Mouse (Mus musculus) natural killer cell, adult 2 months (primary cell): ENCODE results near the gene Tbx15.
"Not testable (repeated sequence)": the region's sequence is repeated elsewhere in the genome, so short reads cannot be mapped to it uniquely, and the experiment has no call there.

Source experiments
- DNase-seq, 2 experiments: peaks; one replicate each; pipeline ENCODE4 v3.0.0; 2022; ENCODE audit warnings: low spot score in 2 of 2

The Tbx15 gene

DNA sequence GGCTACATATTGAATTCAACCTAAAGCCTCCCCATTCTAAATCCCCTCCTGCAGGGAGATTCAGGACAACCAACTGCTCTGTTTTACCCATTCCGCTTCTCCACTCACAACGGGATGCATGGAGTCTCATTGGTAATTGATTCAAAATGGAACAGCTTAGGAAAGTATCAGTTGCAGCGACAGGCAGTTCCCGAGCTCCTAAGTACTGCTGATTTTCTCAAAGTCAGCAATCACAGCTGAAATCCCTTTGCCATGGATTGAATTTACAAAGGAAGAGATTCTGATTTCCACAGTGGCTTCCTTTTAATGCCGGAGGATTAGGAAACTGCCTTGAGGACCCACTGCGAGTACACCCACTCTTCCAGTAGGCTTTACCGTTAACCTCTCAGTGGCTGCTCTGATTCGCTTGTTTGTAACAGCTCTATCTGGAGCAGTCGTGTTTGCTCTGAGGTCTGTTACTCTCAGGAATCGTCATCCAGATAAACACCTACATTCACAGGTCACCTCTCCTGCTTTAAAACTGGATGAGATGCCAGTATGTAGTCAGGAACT lies 26.6 kb downstream of the Tbx15 start:
- no peak for DNase-seq

DNA sequence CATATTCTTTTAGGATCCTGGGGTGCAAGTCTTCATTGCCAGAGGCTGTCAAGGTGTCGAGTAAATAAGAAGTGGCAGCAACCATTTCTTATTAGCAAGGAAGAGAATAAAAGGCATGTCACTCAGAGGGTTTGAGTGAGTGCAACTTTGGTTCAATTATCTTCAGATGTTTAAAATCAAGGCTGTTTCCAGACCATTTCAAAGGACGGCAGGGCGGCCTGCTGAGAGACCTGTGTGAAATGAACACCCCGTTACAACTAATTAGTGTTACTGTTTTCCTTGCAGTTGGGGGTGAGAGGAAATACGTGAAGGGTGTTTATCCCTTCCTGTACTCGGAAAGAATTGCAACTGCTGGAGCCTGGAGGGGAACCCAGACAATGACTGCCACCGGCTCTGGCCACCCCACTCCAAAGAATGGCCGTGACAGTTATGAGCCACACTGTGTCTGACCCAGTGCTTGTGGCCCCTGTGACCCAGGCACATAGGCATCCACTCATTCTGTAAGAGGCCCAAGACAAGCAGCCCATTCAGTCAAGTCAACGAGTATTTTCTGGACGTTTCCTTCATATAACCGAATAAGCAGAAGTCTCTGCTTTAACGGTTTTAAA lies 37.9 kb downstream of the Tbx15 start:
- DNase-seq, result no peak

DNA sequence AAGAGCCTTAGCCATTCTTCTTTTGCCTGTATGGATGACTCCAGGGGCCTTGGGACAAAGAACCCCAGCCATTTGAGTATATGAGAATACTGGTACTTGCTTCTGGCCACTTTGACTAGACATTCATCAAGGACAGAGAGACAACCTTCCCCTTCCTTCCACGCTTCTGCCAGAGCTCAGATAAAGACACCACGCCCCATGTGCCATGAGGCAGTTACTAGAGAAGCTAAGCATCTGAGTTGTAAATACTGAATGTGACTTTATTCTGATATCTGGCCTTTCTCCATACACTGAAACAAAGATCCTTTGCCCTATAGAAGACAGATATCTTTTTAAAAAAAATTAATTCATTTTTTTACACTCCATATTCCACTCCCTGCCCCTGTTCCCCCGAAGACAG lies 39.5 kb downstream of the Tbx15 start:
- DNase-seq, result no peak

DNA sequence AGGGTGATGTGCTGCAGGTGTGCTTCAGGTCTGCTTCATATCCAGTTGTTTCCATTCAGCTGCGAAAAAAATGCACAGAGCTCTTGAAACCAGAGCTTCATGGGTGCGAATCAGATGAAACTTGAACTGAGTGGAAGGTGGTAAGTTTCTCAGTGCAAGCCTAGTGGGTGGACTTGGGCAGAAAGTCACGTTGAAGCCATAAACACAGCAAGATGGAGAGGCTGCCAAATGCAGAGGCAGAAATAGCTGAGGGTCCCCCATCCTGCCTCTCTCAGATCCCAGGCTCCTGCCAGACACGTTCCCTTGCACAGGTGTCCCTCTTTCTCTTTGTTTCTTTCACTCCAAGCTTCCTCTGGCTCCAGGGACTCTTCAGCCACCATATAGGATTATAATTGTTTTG lies 41.3 kb downstream of the Tbx15 start:
- no peak for DNase-seq

DNA sequence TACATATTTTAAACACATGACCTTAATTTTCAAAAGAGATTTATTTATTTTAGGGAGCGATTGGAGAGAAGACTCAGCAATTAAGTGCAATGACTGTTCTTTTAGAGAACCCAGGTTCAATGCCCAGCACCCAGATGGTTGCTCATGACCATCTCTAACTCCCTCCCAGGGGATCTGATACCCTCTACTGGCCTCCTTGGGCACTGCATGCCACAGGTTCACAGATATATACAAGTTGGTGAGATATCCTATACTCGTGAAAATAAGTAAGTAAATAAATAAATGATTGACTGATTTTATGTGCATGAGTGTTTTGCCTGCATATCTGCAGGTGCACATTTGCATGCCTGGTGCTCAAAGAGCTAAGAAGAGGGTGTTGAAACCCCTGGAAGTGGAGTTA lies 48.1 kb downstream of the Tbx15 start:
- no peak for DNase-seq

DNA sequence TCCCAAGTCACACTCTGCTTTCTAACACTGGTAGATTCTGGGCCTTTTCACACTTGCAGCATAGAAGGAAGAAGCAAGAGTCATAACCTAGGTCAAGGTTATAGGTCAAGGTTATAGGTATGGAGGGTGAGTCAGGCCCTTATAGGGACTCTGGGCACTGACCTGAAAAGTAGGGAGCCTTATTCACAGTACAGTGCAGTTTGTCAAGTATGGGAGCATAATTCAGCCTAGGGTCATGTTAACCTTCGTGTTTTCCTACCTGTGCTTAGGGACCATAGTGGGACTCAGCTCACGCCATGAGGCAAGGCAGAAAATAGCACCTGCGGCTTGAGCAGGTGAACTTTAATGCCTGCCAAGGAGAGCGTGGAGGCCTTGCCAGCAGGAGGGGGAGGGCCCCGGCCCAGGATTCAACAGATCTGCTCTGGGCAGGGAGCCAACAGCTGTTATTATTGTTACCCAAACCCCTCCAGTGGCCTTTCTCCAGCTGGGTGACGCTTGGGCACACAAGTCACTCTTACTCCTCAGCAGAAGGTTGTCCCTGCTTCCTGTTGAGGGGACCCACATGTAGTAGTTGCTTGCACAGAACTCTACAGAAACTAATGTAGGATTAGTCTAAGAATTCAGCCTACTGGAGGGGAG lies 50.0 kb downstream of the Tbx15 start:
- no peak for DNase-seq

DNA sequence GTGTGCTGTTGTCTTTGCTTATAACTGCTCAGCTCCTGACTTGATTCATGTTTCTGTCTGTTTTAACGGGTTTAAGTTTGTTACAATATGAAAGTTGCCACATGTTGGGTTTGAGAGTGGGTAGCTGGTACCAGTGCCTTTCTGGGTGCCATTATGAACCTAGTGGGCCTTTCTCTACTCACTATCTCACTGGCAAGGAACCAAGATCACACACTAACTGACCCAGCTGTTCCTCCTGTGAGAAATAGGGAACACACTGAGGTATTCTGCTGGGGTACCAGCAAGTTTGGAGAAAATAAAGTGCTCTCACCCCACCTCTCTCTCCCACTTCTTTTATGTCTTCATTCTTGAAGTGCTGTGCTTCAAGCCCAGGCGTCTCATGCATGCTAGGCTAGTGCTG lies 50.7 kb downstream of the Tbx15 start:
- no peak for DNase-seq

DNA sequence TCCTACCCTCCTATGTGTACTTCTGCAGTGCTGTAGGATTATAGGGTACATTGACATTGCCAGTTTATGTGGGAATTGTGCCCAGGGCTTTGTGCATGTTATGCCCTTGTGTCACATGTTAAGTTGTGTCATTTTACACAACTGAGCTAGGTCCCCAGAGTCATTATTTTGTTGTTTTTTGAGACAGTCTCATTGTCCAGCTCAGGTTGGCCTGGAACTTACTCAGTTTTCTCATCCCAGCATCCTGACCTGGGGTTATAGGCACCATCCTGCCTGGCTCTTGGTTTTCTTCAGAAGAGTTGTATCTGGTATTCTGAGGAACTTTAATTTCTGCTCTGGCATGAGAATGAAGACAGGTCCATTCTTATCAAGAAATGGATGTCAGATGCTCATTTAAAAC lies 51.2 kb downstream of the Tbx15 start:
- no peak for DNase-seq

DNA sequence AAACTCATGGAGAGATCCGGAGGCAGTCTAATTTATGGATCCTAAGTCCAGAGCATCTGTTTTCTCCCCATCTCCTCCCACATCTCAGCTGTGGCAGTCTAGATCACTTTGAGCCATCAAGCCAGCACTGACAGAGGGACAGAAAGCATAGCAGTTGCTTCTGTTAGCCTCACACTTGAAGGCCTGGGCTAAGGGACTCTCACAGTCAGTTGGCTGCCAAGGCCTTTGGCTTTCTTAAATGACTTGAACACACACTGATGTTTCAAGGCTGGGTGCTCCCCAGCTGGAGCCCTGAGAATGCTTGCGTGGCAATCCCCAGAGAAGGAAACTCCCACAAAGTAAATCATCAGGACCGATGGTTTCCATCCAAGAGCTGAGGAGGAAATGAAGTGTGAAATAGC lies 52.4 kb downstream of the Tbx15 start:
- no peak for DNase-seq

DNA sequence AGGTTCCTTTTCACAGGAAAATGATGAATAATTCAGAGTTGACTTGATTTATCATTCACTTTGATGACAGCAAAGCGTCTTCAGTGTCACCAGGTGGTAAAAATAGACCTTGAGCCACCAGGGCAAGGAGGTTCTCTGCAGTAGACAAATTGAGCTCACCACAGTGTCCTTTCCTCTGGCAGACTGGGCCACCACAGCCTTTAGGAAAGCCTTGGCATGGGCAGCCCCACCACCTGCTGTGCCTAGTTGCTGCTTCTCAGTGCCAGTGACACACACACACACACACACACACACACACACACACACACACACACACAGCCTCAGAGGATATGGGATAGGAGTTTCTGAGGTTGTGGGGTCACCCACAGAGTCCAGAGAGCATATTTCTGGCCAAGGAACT lies 54.0 kb downstream of the Tbx15 start:
- DNase-seq, result not testable (repeated sequence)

DNA sequence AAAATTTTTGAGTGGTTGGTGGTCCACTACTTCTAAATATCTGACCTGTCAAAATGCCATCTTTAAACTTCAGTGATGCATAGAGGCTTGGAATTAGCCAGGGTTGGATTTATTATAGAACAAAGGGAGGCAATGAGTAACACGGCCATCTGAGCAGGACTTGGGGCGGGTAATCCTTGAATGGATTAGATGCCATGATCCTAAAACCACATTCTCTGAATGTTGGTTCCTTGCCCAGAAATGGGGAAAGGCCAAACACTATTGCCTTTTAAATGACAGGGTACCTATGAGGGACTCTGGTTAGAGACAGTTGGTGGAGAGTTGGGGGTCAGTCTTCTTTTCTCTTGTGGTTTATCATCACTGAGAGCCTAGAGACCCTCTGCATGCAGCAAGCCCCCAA lies 55.1 kb downstream of the Tbx15 start:
- no peak for DNase-seq

DNA sequence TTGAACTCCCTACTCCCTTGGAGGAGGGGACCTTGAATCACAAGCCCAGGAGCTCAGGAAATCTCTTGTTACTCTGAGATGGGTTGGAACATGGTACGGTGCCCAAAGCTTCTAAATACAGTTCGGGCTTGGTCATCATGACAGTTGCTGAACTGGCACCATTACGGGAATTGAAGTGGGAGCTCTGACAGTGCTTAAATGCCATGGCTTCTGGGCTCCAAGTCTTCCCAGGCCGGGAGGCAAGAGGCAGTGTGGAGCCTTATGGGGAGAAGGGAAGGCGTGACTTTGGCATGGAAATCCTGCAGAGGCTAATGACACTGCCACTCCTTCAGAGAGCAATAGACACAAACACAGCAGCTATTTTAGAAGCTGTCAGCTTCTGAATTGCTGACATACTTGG lies 56.0 kb downstream of the Tbx15 start:
- DNase-seq, result no peak

DNA sequence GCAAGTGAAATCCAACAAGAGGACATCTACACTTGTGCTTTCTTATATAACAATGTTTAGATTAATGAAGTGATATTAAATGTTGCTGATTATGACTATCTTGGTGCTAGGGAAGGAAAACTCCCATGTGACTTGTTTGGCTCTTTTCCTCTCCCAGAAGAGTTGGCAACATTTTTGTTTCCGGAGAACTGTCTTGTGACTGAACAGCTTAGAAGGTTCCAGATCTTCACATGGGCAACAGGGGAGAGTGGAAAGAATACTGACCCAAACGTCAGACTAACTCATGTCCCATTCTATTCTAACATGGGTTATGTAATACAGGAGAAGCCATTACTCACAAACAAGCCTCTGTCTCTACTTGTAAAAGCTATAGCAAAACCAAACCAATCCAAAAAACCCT lies 60.7 kb downstream of the Tbx15 start:
- no peak for DNase-seq

DNA sequence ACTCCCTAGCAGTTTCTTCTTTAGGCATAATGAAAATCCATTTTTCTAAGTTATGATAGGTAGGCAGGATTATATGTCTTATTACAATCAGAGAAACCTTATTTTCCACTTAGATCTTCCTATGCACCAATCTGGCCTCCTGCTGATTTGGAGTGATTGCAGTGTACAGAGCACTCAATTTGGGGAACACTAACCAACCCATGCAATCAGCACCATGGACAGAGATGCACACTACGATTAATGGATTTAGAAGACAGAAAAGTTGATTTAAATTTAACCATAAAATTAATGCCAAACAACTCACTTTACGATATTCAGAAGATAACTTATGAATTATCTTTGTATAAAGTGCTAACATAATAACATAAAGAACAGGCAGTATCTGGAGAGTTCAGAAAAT lies 70.7 kb downstream of the Tbx15 start:
- no peak for DNase-seq

DNA sequence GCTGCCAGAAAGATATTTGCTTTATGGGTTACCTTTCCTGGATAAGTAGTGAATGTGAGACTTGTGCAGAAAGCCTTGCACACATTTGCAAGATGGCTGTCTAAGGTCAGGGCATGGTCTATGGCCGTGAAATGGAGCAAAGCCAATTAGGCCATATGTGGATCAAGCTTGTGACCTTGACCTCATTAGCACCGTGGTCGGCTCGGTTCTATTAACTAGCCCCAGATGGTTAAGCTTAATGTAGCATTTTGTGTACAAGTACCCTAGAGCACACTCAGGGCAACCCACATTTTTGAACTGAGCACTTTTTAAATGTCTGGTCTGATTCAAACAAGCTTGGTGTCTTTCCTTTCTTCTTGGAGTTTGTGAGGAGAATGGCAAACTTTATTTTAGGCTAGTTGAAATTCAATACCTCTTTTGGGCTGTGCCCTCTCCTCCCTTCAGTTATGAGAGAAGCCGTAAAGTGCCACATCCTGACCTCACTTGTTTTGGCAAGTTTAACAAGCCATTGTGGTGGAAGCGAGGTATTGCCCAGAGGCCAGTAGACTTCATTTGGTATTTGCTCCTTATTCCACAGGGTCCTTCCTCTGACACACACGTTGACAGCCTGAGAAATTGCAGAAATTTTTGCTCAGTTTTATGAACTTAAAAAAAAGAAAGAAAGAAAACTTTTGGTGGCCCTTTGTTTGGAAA lies 71.9 kb downstream of the Tbx15 start:
- no peak for DNase-seq

DNA sequence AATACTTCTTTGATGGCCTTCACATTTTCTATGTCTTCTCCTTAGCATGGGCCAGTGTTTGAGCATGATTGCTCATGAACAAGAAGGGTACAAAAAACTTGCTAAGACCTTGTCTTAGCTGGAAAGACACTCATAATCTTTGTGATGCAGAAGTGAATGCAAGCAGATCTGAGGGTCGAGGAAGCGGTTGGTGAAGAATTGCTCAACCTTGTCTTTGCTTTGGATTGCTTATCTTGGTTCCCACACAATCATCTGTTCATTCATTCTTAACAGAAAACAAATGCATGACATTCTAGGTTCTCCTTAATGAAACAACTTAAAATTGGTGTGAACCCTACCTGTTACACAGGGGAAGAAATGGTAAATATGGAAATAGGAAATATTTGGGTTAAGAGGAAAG lies 82.2 kb downstream of the Tbx15 start:
- DNase-seq, result no peak

DNA sequence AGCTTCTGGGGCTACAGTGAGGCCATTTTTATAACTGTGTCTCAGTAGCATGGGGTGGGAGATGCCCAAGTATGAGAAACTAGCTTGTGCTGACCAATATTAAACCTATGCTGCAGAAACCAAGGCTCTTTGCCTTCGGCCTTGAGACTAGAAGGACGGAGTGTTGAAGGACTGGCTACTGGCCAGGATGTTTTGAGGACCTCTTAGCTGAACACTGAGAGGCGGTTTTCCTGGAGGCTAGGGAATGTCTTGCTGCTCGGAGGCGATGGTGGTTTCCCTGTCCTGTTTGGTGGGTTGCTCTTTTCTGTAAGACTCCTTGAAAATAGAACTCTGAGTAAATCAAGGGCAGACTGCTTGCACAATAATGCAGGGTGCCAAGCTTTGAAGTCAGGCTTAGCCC lies 89.1 kb downstream of the Tbx15 start:
- DNase-seq, result no peak

DNA sequence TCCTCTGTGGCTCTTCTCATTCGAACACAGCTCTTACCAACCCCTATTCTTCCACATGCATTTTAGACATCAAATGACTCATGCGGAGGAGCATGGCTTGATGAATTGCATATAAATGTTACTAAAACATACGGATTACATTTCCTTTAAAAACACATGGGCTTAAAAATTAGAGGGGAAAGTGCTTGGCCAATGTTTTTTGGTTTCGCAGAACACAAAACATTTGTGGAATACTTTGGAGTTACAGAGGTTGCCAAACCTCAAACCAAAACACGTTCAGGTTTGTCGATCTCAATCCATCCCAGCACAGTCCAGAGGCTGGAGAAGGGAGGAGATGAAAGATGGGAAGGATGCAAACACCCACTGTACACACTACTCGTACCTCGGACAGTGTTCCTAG lies 90.9 kb downstream of the Tbx15 start:
- DNase-seq, result no peak

DNA sequence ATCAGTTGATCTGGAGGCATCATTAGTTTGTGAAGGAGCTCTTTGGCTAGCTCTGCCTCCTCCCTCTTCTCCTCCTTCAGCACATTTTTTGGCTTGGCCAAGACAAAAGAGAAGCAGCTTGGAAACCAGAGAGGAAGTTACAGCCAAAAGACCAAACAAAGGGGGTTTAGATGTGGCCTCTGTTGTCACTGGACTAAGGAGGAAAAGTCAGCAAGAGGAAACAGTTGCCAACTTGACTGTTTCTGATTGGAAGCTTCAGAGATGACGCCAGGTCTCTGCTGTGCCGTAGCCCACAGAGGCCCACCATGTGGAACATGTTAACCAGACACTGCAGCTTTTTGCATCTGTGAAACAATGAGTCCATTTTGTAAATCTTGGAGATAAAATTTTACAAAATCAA lies 96.7 kb downstream of the Tbx15 start:
- no peak for DNase-seq

DNA sequence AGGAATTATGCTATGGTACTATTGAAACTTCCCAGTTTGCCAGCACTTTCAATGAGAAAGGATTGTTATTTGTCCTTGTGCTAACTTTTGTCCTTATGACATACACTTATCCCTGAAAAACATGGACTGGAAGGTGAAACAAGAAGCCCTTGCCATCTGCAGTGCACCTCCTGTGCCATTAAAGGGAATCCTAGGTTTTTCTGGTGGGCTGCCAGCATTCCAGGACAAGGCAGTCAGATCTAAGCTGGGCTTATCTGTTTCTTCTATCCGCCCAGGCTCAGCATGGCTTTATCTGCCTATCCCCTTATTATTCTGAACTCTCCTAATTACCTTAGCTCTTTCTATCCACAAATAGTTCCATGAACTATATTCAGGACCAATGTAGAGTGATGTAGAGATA lies 98.6 kb downstream of the Tbx15 start:
- no peak for DNase-seq

DNA sequence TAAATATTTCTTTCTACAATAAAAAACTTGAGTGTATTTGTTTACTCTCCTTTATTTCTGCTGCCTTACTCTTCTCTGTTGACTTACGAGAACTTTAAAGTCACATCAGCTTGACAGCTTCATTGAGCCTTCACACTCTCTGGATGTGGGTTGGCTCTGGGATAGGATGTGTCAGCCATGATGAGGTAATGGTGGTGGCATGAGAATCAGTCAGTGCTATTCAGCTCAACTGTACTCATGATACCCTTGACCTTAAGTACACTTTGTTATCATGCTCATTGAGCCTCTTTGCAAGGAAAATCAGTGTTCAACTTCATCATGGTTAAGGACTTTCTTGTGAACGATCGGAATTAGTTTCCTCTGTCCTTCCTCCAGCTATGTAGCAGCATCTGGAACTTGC lies 99.8 kb downstream of the Tbx15 start:
- no peak for DNase-seq

DNA sequence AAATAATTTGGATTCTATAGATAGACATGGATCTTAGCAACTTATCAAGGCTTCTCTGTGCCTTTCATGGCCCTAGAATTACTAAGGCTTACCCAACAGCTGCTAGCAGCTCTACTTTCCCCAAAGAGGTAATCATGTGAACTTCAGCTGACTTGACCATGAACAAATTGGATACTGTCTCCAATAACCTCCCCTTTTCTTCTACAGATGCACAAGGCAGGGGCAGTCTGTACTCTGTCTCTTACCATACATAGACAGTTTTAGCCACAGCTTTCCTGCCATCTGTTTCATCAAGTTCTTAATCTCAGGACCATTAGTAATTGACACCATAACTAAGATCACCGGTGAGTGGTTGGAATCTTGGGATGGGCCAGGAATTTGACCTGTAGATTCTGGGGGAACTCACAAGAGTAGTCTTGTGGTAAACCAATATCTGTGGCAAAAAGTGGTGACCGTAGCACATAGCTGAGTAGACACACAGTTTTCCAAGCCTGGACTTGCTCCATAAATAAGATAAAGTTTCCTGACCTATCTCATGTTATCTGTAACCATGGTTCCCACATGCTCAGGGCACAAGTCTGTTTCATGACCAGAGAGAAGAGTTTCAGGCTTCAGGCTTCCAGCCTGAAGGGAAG lies 139.6 kb downstream of the Tbx15 start:
- no peak for DNase-seq

DNA sequence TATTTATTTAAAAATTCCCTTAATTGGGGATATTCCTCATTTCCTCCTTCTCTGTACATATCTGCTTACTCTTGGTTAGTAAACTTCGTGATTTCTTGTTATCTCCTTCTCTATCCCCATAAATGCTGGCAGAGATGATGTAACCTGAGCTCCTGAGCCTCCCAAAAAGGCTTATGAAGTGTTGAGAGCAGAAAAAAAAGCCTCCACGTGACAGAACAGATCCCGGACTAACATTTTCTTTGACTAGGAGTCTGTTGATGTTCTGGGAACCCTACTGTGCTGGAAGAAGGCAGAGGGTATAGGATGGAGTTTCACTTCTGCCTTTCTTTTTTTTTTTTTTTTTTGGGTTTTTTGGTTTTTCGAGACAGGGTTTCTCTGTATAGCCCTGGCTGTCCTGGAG lies 146.9 kb downstream of the Tbx15 start:
- no peak for DNase-seq
